Mouse (Mus musculus): Measurements from ENCODE around the gene Ppp1r14c. TPM values are rescaled to one million over a fixed set of nuclear protein-coding genes. Genes with fewer than 3 reads are reported as not detected.

The Ppp1r14c gene
- polyA plus RNA-seq, 1 experiment: 0.32 TPM

GRCm38 (mm10) chr10:3394671-3395288 is 28.9 kb downstream of the Ppp1r14c start:
- Histone ChIP-seq H3K27me3 (ENCODE audit: control insufficient read depth, insufficient read depth, insufficient read length) (no peaks in the 10 kb centered on the region), H3ac (ENCODE audit: control insufficient read depth, insufficient read length, low read depth) (no peak overlapping the region), H3K36me3 (ENCODE audit: control insufficient read depth, insufficient read depth) (no peaks in the 10 kb centered on the region), H3K79me2 (ENCODE audit: control insufficient read depth, insufficient read depth) (no peaks in the 10 kb centered on the region), H3K79me3 (ENCODE audit: low read depth) (no peaks in the 10 kb centered on the region), H3K4me3 (ENCODE audit: insufficient read depth, poor library complexity, severe bottlenecking) (no peak overlapping the region)
- no peak for TF ChIP-seq MYOG (IDR thresholded peaks at IDR 0.05; ENCODE audit: control insufficient read depth, extremely low read depth, insufficient read length)
- TF ChIP-seq CTCF (IDR thresholded peaks at IDR 0.05; ENCODE audit: control insufficient read depth, insufficient read depth, insufficient read length): no peak
- no peak for TF ChIP-seq MAX (IDR thresholded peaks at IDR 0.05)
- TF ChIP-seq CEBPB (IDR thresholded peaks at IDR 0.05; ENCODE audit: low read depth): no peak
- TF ChIP-seq MYOD1 (IDR thresholded peaks at IDR 0.05; ENCODE audit: control insufficient read depth, insufficient read length, low read depth): no peak
- TF ChIP-seq FOSL1 (IDR thresholded peaks at IDR 0.05; ENCODE audit: insufficient read depth, low read length, poor library complexity, severe bottlenecking): no peak
- TF ChIP-seq USF1 (IDR thresholded peaks at IDR 0.05; ENCODE audit: low read depth): no peak

GRCm38 (mm10) chr10:3395341-3395931 is 29.6 kb downstream of the Ppp1r14c start:
- TF ChIP-seq FOSL1 (IDR thresholded peaks at IDR 0.05; ENCODE audit: insufficient read depth, low read length, poor library complexity, severe bottlenecking) (no peak), MYOG (IDR thresholded peaks at IDR 0.05; ENCODE audit: control insufficient read depth, extremely low read depth, insufficient read length) (no peak), CTCF (IDR thresholded peaks at IDR 0.05; ENCODE audit: control insufficient read depth, insufficient read depth, insufficient read length) (no peak), MYOD1 (IDR thresholded peaks at IDR 0.05; ENCODE audit: control insufficient read depth, insufficient read length, low read depth) (no peak), CEBPB (IDR thresholded peaks at IDR 0.05; ENCODE audit: low read depth) (no peak), USF1 (IDR thresholded peaks at IDR 0.05; ENCODE audit: low read depth) (no peak), MAX (IDR thresholded peaks at IDR 0.05) (no peak)
- Histone ChIP-seq H3K4me3 (ENCODE audit: insufficient read depth, poor library complexity, severe bottlenecking) (no peak overlapping the region), H3K36me3 (ENCODE audit: control insufficient read depth, insufficient read depth) (no peaks in the 10 kb centered on the region), H3ac (ENCODE audit: control insufficient read depth, insufficient read length, low read depth) (no peak overlapping the region), H3K79me3 (ENCODE audit: low read depth) (no peaks in the 10 kb centered on the region), H3K27me3 (ENCODE audit: control insufficient read depth, insufficient read depth, insufficient read length) (no peaks in the 10 kb centered on the region), H3K79me2 (ENCODE audit: control insufficient read depth, insufficient read depth) (no peaks in the 10 kb centered on the region)

- Histone ChIP-seq H3K27me3 (ENCODE audit: control insufficient read depth, insufficient read depth, insufficient read length) (no peaks in the 10 kb centered on the region), H3K79me3 (ENCODE audit: low read depth) (no peaks in the 10 kb centered on the region), H3K4me3 (ENCODE audit: insufficient read depth, poor library complexity, severe bottlenecking) (no peak overlapping the region), H3K79me2 (ENCODE audit: control insufficient read depth, insufficient read depth) (no peaks in the 10 kb centered on the region), H3ac (ENCODE audit: control insufficient read depth, insufficient read length, low read depth) (no peak overlapping the region), H3K36me3 (ENCODE audit: control insufficient read depth, insufficient read depth) (no peaks in the 10 kb centered on the region)
- TF ChIP-seq MAX (IDR thresholded peaks at IDR 0.05) (no peak), CTCF (IDR thresholded peaks at IDR 0.05; ENCODE audit: control insufficient read depth, insufficient read depth, insufficient read length) (no peak), MYOG (IDR thresholded peaks at IDR 0.05; ENCODE audit: control insufficient read depth, extremely low read depth, insufficient read length) (no peak), CEBPB (IDR thresholded peaks at IDR 0.05; ENCODE audit: low read depth) (no peak), MYOD1 (IDR thresholded peaks at IDR 0.05; ENCODE audit: control insufficient read depth, insufficient read length, low read depth) (no peak), FOSL1 (IDR thresholded peaks at IDR 0.05; ENCODE audit: insufficient read depth, low read length, poor library complexity, severe bottlenecking) (no peak), USF1 (IDR thresholded peaks at IDR 0.05; ENCODE audit: low read depth) (no peak)
Measured at GRCm38 (mm10) chr10:3396008-3396795, 30.3 kb downstream of the Ppp1r14c start.

- H3ac ChIP-seq (ENCODE audit: control insufficient read depth, insufficient read length, low read depth): no peak overlapping the region
- TF ChIP-seq MYOD1 (IDR thresholded peaks at IDR 0.05; ENCODE audit: control insufficient read depth, insufficient read length, low read depth): no peak
- TF ChIP-seq FOSL1 (IDR thresholded peaks at IDR 0.05; ENCODE audit: insufficient read depth, low read length, poor library complexity, severe bottlenecking): no peak
- no peak for TF ChIP-seq CTCF (IDR thresholded peaks at IDR 0.05; ENCODE audit: control insufficient read depth, insufficient read depth, insufficient read length)
- no peak for TF ChIP-seq MAX (IDR thresholded peaks at IDR 0.05)
- TF ChIP-seq MYOG (IDR thresholded peaks at IDR 0.05; ENCODE audit: control insufficient read depth, extremely low read depth, insufficient read length): no peak
- no peak for TF ChIP-seq CEBPB (IDR thresholded peaks at IDR 0.05; ENCODE audit: low read depth)
- TF ChIP-seq USF1 (IDR thresholded peaks at IDR 0.05; ENCODE audit: low read depth): no peak
- H3K79me2 ChIP-seq (ENCODE audit: control insufficient read depth, insufficient read depth): no peaks in the 10 kb centered on the region
- no peaks in the 10 kb centered on the region for H3K27me3 ChIP-seq (ENCODE audit: control insufficient read depth, insufficient read depth, insufficient read length)
- H3K4me3 ChIP-seq (ENCODE audit: insufficient read depth, poor library complexity, severe bottlenecking): no peak overlapping the region
- H3K36me3 ChIP-seq (ENCODE audit: control insufficient read depth, insufficient read depth): no peaks in the 10 kb centered on the region
- no peaks in the 10 kb centered on the region for H3K79me3 ChIP-seq (ENCODE audit: low read depth)
Measured at GRCm38 (mm10) chr10:3397406-3397805, 31.5 kb downstream of the Ppp1r14c start.

- Histone ChIP-seq H3K36me3 (ENCODE audit: control insufficient read depth, insufficient read depth) (no peaks in the 10 kb centered on the region), H3K27me3 (ENCODE audit: control insufficient read depth, insufficient read depth, insufficient read length) (no peaks in the 10 kb centered on the region), H3ac (ENCODE audit: control insufficient read depth, insufficient read length, low read depth) (no peak overlapping the region), H3K79me3 (ENCODE audit: low read depth) (no peaks in the 10 kb centered on the region), H3K79me2 (ENCODE audit: control insufficient read depth, insufficient read depth) (no peaks in the 10 kb centered on the region), H3K4me3 (ENCODE audit: insufficient read depth, poor library complexity, severe bottlenecking) (no peak overlapping the region)
- no peak for TF ChIP-seq USF1 (IDR thresholded peaks at IDR 0.05; ENCODE audit: low read depth)
- TF ChIP-seq CEBPB (IDR thresholded peaks at IDR 0.05; ENCODE audit: low read depth): no peak
- no peak for TF ChIP-seq MYOG (IDR thresholded peaks at IDR 0.05; ENCODE audit: control insufficient read depth, extremely low read depth, insufficient read length)
- TF ChIP-seq MYOD1 (IDR thresholded peaks at IDR 0.05; ENCODE audit: control insufficient read depth, insufficient read length, low read depth): no peak
Measured at GRCm38 (mm10) chr10:3398051-3398450, 32.2 kb downstream of the Ppp1r14c start.

Measured in C2C12 (cell line).